Mouse (Mus musculus): ENCODE results near the gene Ntrk3. TPM values are rescaled to one million over a fixed set of nuclear protein-coding genes. Genes with fewer than 3 reads are reported as not detected.

Gene Ntrk3
- polyA plus RNA-seq, 1 experiment from 2014 or later = 1.2 TPM

- no peak for TF ChIP-seq CTCF (IDR thresholded peaks at IDR 0.05; ENCODE audit: low read depth)
- H3K9ac ChIP-seq (ENCODE audit: low read depth, low read length) = no peak overlapping the region
- no peak for ATAC-seq
- no peaks in the 10 kb centered on the region for H3K27me3 ChIP-seq (replicated peaks; ENCODE audit: control insufficient read depth, insufficient read depth, low read length)
- WGBS = 67% methylated on average over 7 of the region's 7 CpGs
- no peaks in the 10 kb centered on the region for H3K36me3 ChIP-seq (ENCODE audit: control insufficient read depth, insufficient read depth)
- H3K4me2 ChIP-seq (replicated peaks; ENCODE audit: low read depth) = no peak overlapping the region
- no peaks in the 10 kb centered on the region for H3K9me3 ChIP-seq (ENCODE audit: control insufficient read depth)
- no peak overlapping the region for H3K4me3 ChIP-seq (ENCODE audit: low read depth, low read length)
- no peak overlapping the region for H3K27ac ChIP-seq (ENCODE audit: low read depth, low read length)
- no peaks in the 10 kb centered on the region for H3K4me1 ChIP-seq (replicated peaks; ENCODE audit: control insufficient read depth, insufficient read depth, low read length)
These were observed 148.0 kb downstream of the Ntrk3 start for GRCm38 (mm10) chr7:78589766-78590165.

- Histone ChIP-seq H3K36me3 (ENCODE audit: control insufficient read depth, insufficient read depth) (no peaks in the 10 kb centered on the region), H3K27me3 (replicated peaks; ENCODE audit: control insufficient read depth, insufficient read depth, low read length) (no peaks in the 10 kb centered on the region), H3K27ac (ENCODE audit: low read depth, low read length) (no peak overlapping the region), H3K9me3 (ENCODE audit: control insufficient read depth) (no peaks in the 10 kb centered on the region), H3K4me3 (ENCODE audit: low read depth, low read length) (no peak overlapping the region), H3K4me2 (replicated peaks; ENCODE audit: low read depth) (no peak overlapping the region), H3K4me1 (replicated peaks; ENCODE audit: control insufficient read depth, insufficient read depth, low read length) (no peaks in the 10 kb centered on the region), H3K9ac (ENCODE audit: low read depth, low read length) (no peak overlapping the region)
- WGBS = 32% methylated on average over 3 of the region's 3 CpGs
- ATAC-seq = no peak
- peak; percentile 38 for TF ChIP-seq CTCF (IDR thresholded peaks at IDR 0.05; ENCODE audit: low read depth)
These were observed 151.0 kb downstream of the Ntrk3 start for GRCm38 (mm10) chr7:78586800-78587199.

- H3K4me1 ChIP-seq (replicated peaks; ENCODE audit: control insufficient read depth, insufficient read depth, low read length) = no peaks in the 10 kb centered on the region
- ATAC-seq = no peak
- H3K4me3 ChIP-seq (ENCODE audit: low read depth, low read length) = no peak overlapping the region
- WGBS = 46% methylated on average over 7 of the region's 7 CpGs
- no peaks in the 10 kb centered on the region; the same call in 1 of the 2 replicates for H3K27me3 ChIP-seq (replicated peaks; ENCODE audit: control insufficient read depth, insufficient read depth, low read length)
- no peak for TF ChIP-seq CTCF (IDR thresholded peaks at IDR 0.05; ENCODE audit: low read depth)
- no peak overlapping the region for H3K27ac ChIP-seq (ENCODE audit: low read depth, low read length)
- no peaks in the 10 kb centered on the region for H3K9me3 ChIP-seq (ENCODE audit: control insufficient read depth)
- H3K4me2 ChIP-seq (replicated peaks; ENCODE audit: low read depth) = no peak overlapping the region
- H3K36me3 ChIP-seq (ENCODE audit: control insufficient read depth, insufficient read depth) = no peaks in the 10 kb centered on the region
- H3K9ac ChIP-seq (ENCODE audit: low read depth, low read length) = no peak overlapping the region
These were observed 151.9 kb downstream of the Ntrk3 start for GRCm38 (mm10) chr7:78585960-78586359.

GRCm38 (mm10) chr7:78584936-78585335 is 152.9 kb downstream of the Ntrk3 start:
- Histone ChIP-seq H3K4me3 (ENCODE audit: low read depth, low read length) (no peak overlapping the region), H3K9ac (ENCODE audit: low read depth, low read length) (no peak overlapping the region), H3K4me1 (replicated peaks; ENCODE audit: control insufficient read depth, insufficient read depth, low read length) (no peaks in the 10 kb centered on the region), H3K27ac (ENCODE audit: low read depth, low read length) (no peak overlapping the region), H3K9me3 (ENCODE audit: control insufficient read depth) (no peaks in the 10 kb centered on the region), H3K27me3 (replicated peaks; ENCODE audit: control insufficient read depth, insufficient read depth, low read length) (peaks cover 4% of the 10 kb centered on the region), H3K36me3 (ENCODE audit: control insufficient read depth, insufficient read depth) (no peaks in the 10 kb centered on the region), H3K4me2 (replicated peaks; ENCODE audit: low read depth) (no peak overlapping the region)
- 87% methylated on average over 2 of the region's 2 CpGs for WGBS
- no peak for ATAC-seq
- TF ChIP-seq CTCF (IDR thresholded peaks at IDR 0.05; ENCODE audit: low read depth) = no peak

- H3K4me1 ChIP-seq (replicated peaks; ENCODE audit: control insufficient read depth, insufficient read depth, low read length) = no peaks in the 10 kb centered on the region
- no peak for ATAC-seq
- peaks cover 6% of the 10 kb centered on the region for H3K27me3 ChIP-seq (replicated peaks; ENCODE audit: control insufficient read depth, insufficient read depth, low read length)
- H3K27ac ChIP-seq (ENCODE audit: low read depth, low read length) = no peak overlapping the region
- 6% methylated on average over 3 of the region's 3 CpGs for WGBS
- no peak overlapping the region for H3K4me3 ChIP-seq (ENCODE audit: low read depth, low read length)
- no peaks in the 10 kb centered on the region for H3K36me3 ChIP-seq (ENCODE audit: control insufficient read depth, insufficient read depth)
- no peak overlapping the region for H3K4me2 ChIP-seq (replicated peaks; ENCODE audit: low read depth)
- no peak overlapping the region for H3K9ac ChIP-seq (ENCODE audit: low read depth, low read length)
- TF ChIP-seq CTCF (IDR thresholded peaks at IDR 0.05; ENCODE audit: low read depth) = peak; percentile 52
- no peaks in the 10 kb centered on the region for H3K9me3 ChIP-seq (ENCODE audit: control insufficient read depth)
These were observed 153.3 kb downstream of the Ntrk3 start for GRCm38 (mm10) chr7:78584499-78584898.

- Histone ChIP-seq H3K9me3 (ENCODE audit: control insufficient read depth) (no peaks in the 10 kb centered on the region), H3K4me3 (ENCODE audit: low read depth, low read length) (no peak overlapping the region), H3K27ac (ENCODE audit: low read depth, low read length) (no peak overlapping the region), H3K9ac (ENCODE audit: low read depth, low read length) (no peak overlapping the region), H3K27me3 (replicated peaks; ENCODE audit: control insufficient read depth, insufficient read depth, low read length) (peaks cover 15% of the 10 kb centered on the region), H3K4me2 (replicated peaks; ENCODE audit: low read depth) (no peak overlapping the region), H3K4me1 (replicated peaks; ENCODE audit: control insufficient read depth, insufficient read depth, low read length) (no peaks in the 10 kb centered on the region), H3K36me3 (ENCODE audit: control insufficient read depth, insufficient read depth) (no peaks in the 10 kb centered on the region)
- WGBS = 31% methylated on average over 6 of the region's 6 CpGs
- ATAC-seq = no peak
- no peak for TF ChIP-seq CTCF (IDR thresholded peaks at IDR 0.05; ENCODE audit: low read depth)
These were observed 154.1 kb downstream of the Ntrk3 start for GRCm38 (mm10) chr7:78583678-78584077.

- H3K9ac ChIP-seq (ENCODE audit: low read depth, low read length) = no peak overlapping the region
- no peaks in the 10 kb centered on the region for H3K9me3 ChIP-seq (ENCODE audit: control insufficient read depth)
- WGBS = 4% methylated on average over 1 of the region's 1 CpGs
- peaks cover 37% of the 10 kb centered on the region for H3K27me3 ChIP-seq (replicated peaks; ENCODE audit: control insufficient read depth, insufficient read depth, low read length)
- ATAC-seq = no peak
- no peak overlapping the region for H3K4me2 ChIP-seq (replicated peaks; ENCODE audit: low read depth)
- no peaks in the 10 kb centered on the region for H3K4me1 ChIP-seq (replicated peaks; ENCODE audit: control insufficient read depth, insufficient read depth, low read length)
- TF ChIP-seq CTCF (IDR thresholded peaks at IDR 0.05; ENCODE audit: low read depth) = no peak
- H3K27ac ChIP-seq (ENCODE audit: low read depth, low read length) = no peak overlapping the region
- H3K36me3 ChIP-seq (ENCODE audit: control insufficient read depth, insufficient read depth) = no peaks in the 10 kb centered on the region
- no peak overlapping the region for H3K4me3 ChIP-seq (ENCODE audit: low read depth, low read length)
These were observed 156.5 kb downstream of the Ntrk3 start for GRCm38 (mm10) chr7:78581341-78581740.

All from intestine, postnatal 0 days (tissue).